Mouse (Mus musculus) MEL (cell line): ENCODE data around the gene Syne2. TPM values are rescaled to one million over a fixed set of nuclear protein-coding genes. Genes with fewer than 3 reads are reported as not detected.

ENCODE experiments used
- DNase-seq: peaks from one replicate; pipeline ENCODE4 v3.0.0; 2011; ENCODE audit warnings: low read depth, low spot score
- H3K27ac ChIP-seq: 2 replicates; pipeline ENCODE4 v1.5.1; 2012; ENCODE audit warnings: low read depth, mild to moderate bottlenecking, control low read depth, low read length, moderate library complexity; ENCODE audit not compliant: control insufficient read depth
- H3K27me3 ChIP-seq, 2 experiments: fragments of 150-350 bp in 1 of 2; sonication (generic) in 1 of 2; 2 replicates each; pipeline ENCODE4 v1.6.1; 2012; ENCODE audit warnings: low read length in 2 of 2, mild to moderate bottlenecking in 2 of 2, improper control_type of control experiment in 1 of 2, moderate library complexity in 1 of 2; ENCODE audit not compliant: insufficient read depth in 2 of 2, control insufficient read depth in 1 of 2
- H3K36me3 ChIP-seq, 2 experiments: 2 replicates each; pipeline ENCODE4 v1.6.1; 2012 to 2014; ENCODE audit warnings: low read length in 2 of 2, improper control_type of control experiment in 1 of 2, inconsistent platforms in 1 of 2, mild to moderate bottlenecking in 1 of 2; ENCODE audit not compliant: insufficient read depth in 2 of 2, control insufficient read depth in 1 of 2
- H3K4me1 ChIP-seq, 2 experiments: fragments of 150-350 bp in 1 of 2; sonication (generic) in 1 of 2; 2 replicates each; pipeline ENCODE4 v1.6.1; 2012; ENCODE audit warnings: low read length in 2 of 2, improper control_type of control experiment in 1 of 2, mild to moderate bottlenecking in 1 of 2; ENCODE audit not compliant: insufficient read depth in 2 of 2, control insufficient read depth in 1 of 2
- H3K4me3 ChIP-seq, 2 experiments: fragments of 150-350 bp in 1 of 2; sonication (generic) in 1 of 2; 2 replicates each; pipeline ENCODE4 v1.5.1; 2012; ENCODE audit warnings: low read depth in 2 of 2, low read length in 2 of 2, mild to moderate bottlenecking in 2 of 2, moderate library complexity in 2 of 2, control low read depth in 1 of 2, improper control_type of control experiment in 1 of 2; ENCODE audit not compliant: control insufficient read depth in 1 of 2, insufficient read depth in 1 of 2
- H3K79me2 ChIP-seq: 2 replicates; pipeline ENCODE4 v1.6.1; 2012; ENCODE audit warnings: mild to moderate bottlenecking, low read length, moderate library complexity; ENCODE audit not compliant: control insufficient read depth, poor library complexity, insufficient read depth
- H3K9ac ChIP-seq: 2 replicates; pipeline ENCODE4 v1.6.1; 2012; ENCODE audit warnings: low read depth, mild to moderate bottlenecking, control low read depth, low read length, moderate library complexity; ENCODE audit not compliant: control insufficient read depth, poor library complexity, severe bottlenecking
- H3K9me3 ChIP-seq: fragments of 150-350 bp; sonication (generic); replicated peaks from 2 replicates; pipeline ENCODE4 v1.6.1; 2012; ENCODE audit warnings: mild to moderate bottlenecking, low read length, improper control_type of control experiment, moderate library complexity; ENCODE audit not compliant: insufficient read depth
- ELF1 ChIP-seq: IDR thresholded peaks from 2 replicates; pipeline ENCODE4 v1.6.1; 2014; ENCODE audit warnings: low read depth, mild to moderate bottlenecking, inconsistent platforms, low read length, improper control_type of control experiment, moderate library complexity
- GABPA ChIP-seq: IDR thresholded peaks from 2 replicates; pipeline ENCODE4 v1.6.1; 2012; ENCODE audit warnings: low read depth, mild to moderate bottlenecking, inconsistent platforms, low read length, improper control_type of control experiment, moderate library complexity
- GATA1 ChIP-seq: IDR thresholded peaks from 2 replicates; pipeline ENCODE4 v1.6.1; 2011; ENCODE audit warnings: low read depth, low read length, improper control_type of control experiment
- HCFC1 ChIP-seq: IDR thresholded peaks from 2 replicates; pipeline ENCODE4 v1.6.1; 2012; ENCODE audit warnings: low read depth, mild to moderate bottlenecking, inconsistent platforms, low read length, improper control_type of control experiment, moderate library complexity
- KAT2A ChIP-seq: conservative IDR thresholded peaks from 2 replicates; pipeline ENCODE4 v1.6.1; 2012; ENCODE audit warnings: low read depth, low read length, improper control_type of control experiment, inconsistent platforms
- MAX ChIP-seq: IDR thresholded peaks from 2 replicates; pipeline ENCODE4 v1.6.1; 2011; ENCODE audit warnings: low read length, improper control_type of control experiment
- MYC ChIP-seq: IDR thresholded peaks from 2 replicates; pipeline ENCODE4 v1.6.1; 2011; ENCODE audit warnings: low read depth, mild to moderate bottlenecking, low read length, improper control_type of control experiment, moderate library complexity
- NRF1 ChIP-seq: IDR thresholded peaks from 2 replicates; pipeline ENCODE4 v1.6.1; 2014; ENCODE audit warnings: low read depth, mild to moderate bottlenecking, inconsistent platforms, low read length, improper control_type of control experiment, moderate library complexity; ENCODE audit not compliant: poor library complexity, insufficient read depth, severe bottlenecking
- POLR2AphosphoS2 ChIP-seq: IDR thresholded peaks from 2 replicates; pipeline ENCODE4 v1.6.1; 2011; ENCODE audit warnings: low read length, improper control_type of control experiment
- POLR2AphosphoS5 ChIP-seq: IDR thresholded peaks from 2 replicates; pipeline ENCODE4 v1.6.1; 2012; ENCODE audit warnings: low read depth, borderline replicate concordance, mild to moderate bottlenecking, inconsistent platforms, low read length, moderate library complexity, mixed read lengths
- RAD21 ChIP-seq: IDR thresholded peaks from 2 replicates; pipeline ENCODE4 v1.6.1; 2011; ENCODE audit warnings: mild to moderate bottlenecking, low read depth, low read length, improper control_type of control experiment
- SIN3A ChIP-seq: IDR thresholded peaks from 2 replicates; pipeline ENCODE4 v1.6.1; 2012; ENCODE audit warnings: low read length, improper control_type of control experiment, inconsistent platforms
- TAL1 ChIP-seq: IDR thresholded peaks from 2 replicates; pipeline ENCODE4 v1.6.1; 2012; ENCODE audit warnings: mild to moderate bottlenecking, inconsistent platforms, low read length, moderate library complexity, mixed read lengths
- TBP ChIP-seq: IDR thresholded peaks from 2 replicates; pipeline ENCODE4 v1.8.0; 2011; ENCODE audit warnings: low read depth, low read length, improper control_type of control experiment
- TCF12 ChIP-seq: IDR thresholded peaks from 2 replicates; pipeline ENCODE4 v1.6.1; 2014; ENCODE audit warnings: low read depth, mild to moderate bottlenecking, inconsistent platforms, low read length, improper control_type of control experiment, moderate library complexity
- UBTF ChIP-seq: IDR thresholded peaks from 2 replicates; pipeline ENCODE4 v1.6.1; 2012; ENCODE audit warnings: low read depth, mild to moderate bottlenecking, inconsistent platforms, low read length, improper control_type of control experiment, moderate library complexity, borderline replicate concordance; ENCODE audit not compliant: insufficient read depth
- ZNF384 ChIP-seq: IDR thresholded peaks from 2 replicates; pipeline ENCODE4 v1.6.1; 2012; ENCODE audit warnings: low read depth, mild to moderate bottlenecking, inconsistent platforms, low read length, improper control_type of control experiment
- polyA plus RNA-seq, 2 experiments: library from polyadenylated mRNA; stranded (reverse) in 1 of 2; unstranded in 1 of 2; fragments of >175 nt in 1 of 2; fragments of >200 nt in 1 of 2; gene quantifications; 2 replicates each; pipeline versions ENCODE4 v1.2.1 to v1.2.4; 2012; ENCODE audit warnings: low replicate concordance in 2 of 2, low read depth in 1 of 2; ENCODE audit not compliant: insufficient read length in 2 of 2, insufficient read depth in 1 of 2, missing spikeins in 1 of 2
- total RNA-seq: library from RNA; depleted of rRNA; stranded (reverse); fragments of 300-350 nt; gene quantifications from 2 replicates; pipeline ENCODE4 v1.2.3, GENCODE M21; 2012

The Syne2 gene
- total and polyA plus RNA-seq, 3 experiments = 0.06 to 0.15 TPM; not detected in 1

- no peaks in the 10 kb centered on the region for H3K79me2 ChIP-seq
- H3K27ac ChIP-seq = no peak overlapping the region
- no peaks in the 10 kb centered on the region; a peak in 1 of 4 replicates for H3K36me3 ChIP-seq
- no peak for TF ChIP-seq TAL1
- no peak for TF ChIP-seq GABPA
- TF ChIP-seq MYC = no peak
- no peak for TF ChIP-seq KAT2A
- no peak for TF ChIP-seq RAD21
- TF ChIP-seq ZNF384 = no peak
- no peak for TF ChIP-seq TCF12
- no peak for TF ChIP-seq SIN3A
- no peak for TF ChIP-seq POLR2AphosphoS5
- TF ChIP-seq, all 39 proteins: peak for 0
- peaks cover under 1 to 3% of the 10 kb centered on the region in 2 experiments; a peak in 2 of 4 replicates for H3K4me1 ChIP-seq
- DNase-seq = no peak
- H3K27me3 ChIP-seq = no peaks in the 10 kb centered on the region; a peak in 1 of 4 replicates
- H3K9ac ChIP-seq = no peak overlapping the region
- no peaks in the 10 kb centered on the region for H3K9me3 ChIP-seq
- H3K4me3 ChIP-seq = no peak overlapping the region
Observed at GRCm38 (mm10) chr12:76054653-76055052, 236.7 kb downstream of the Syne2 start.

- DNase-seq = no peak
- TF ChIP-seq MAX = no peak
- TF ChIP-seq NRF1 = no peak
- TF ChIP-seq UBTF = no peak
- no peak for TF ChIP-seq GATA1
- no peaks in the 10 kb centered on the region for H3K79me2 ChIP-seq
Observed at GRCm38 (mm10) chr12:76063001-76063400, 245.1 kb downstream of the Syne2 start.

DNA sequence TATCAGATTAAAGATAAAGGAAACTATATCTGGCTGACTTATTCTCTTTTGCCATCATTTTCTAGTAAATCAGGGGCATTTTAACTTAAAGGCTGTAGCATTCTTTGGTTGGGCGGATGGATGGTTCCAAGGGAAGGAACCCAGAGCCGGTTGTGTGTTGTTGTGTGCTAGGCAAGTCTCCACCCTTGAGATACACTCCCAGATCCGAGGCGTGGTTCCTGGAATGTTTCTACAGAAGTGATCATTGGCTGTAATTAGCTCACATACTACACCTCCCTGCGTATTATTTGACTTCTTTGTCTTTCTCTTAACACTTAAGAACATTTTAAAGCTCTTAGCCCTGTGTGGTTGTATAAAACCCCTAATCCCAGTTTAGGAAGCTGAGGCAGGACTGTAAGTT is 252.5 kb downstream of the Syne2 start:
- no peak for TF ChIP-seq HCFC1
- no peak for TF ChIP-seq TBP
- TF ChIP-seq MAX = no peak
- TF ChIP-seq ELF1 = no peak
- no peak for TF ChIP-seq POLR2AphosphoS2
- no peak for TF ChIP-seq GABPA

More at GRCm38 (mm10) chr12:76063001-76063400, 245.1 kb downstream of the Syne2 start:
- no peaks in the 10 kb centered on the region for H3K36me3 ChIP-seq
- H3K9me3 ChIP-seq = no peaks in the 10 kb centered on the region
- H3K4me3 ChIP-seq = no peak overlapping the region
- H3K27me3 ChIP-seq = peaks cover 0 to 3% of the 10 kb centered on the region in 2 experiments; a peak in 1 of 4 replicates
- H3K9ac ChIP-seq = no peak overlapping the region
- no peaks in the 10 kb centered on the region for H3K4me1 ChIP-seq
- H3K27ac ChIP-seq = no peak overlapping the region

More for the DNA sequence above, 252.5 kb downstream of the Syne2 start:
- no peaks in the 10 kb centered on the region for H3K9me3 ChIP-seq
- H3K79me2 ChIP-seq = no peaks in the 10 kb centered on the region
- H3K9ac ChIP-seq = no peak overlapping the region
- H3K4me3 ChIP-seq = no peak overlapping the region
- no peak for DNase-seq
- H3K36me3 ChIP-seq = no peaks in the 10 kb centered on the region
- no peak overlapping the region for H3K27ac ChIP-seq
- no peaks in the 10 kb centered on the region for H3K4me1 ChIP-seq
- peaks cover 13 to 14% of the 10 kb centered on the region in 2 experiments for H3K27me3 ChIP-seq
